23 mouse cellular contexts compared by ENCODE assay signal in the genomic region with DNA sequence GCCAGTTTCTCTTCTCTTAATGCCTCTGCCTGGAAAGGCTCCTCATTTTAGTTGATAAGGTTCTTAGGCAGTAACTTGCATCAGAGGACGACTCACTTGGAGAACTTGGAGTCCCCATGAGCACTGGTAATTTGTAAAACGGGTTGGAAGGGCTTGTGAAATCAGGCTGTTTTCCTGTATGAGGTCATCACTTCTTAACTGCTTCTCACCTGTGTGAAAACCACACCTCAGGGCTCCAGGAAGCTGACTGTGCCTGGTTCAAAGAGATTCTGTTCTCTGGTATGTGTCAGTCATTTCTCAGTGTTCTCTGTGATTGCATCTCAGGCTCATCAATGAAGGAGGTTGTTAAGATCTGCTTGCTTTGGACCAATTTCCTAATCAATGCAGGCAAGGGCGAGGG. TPM values are rescaled to one million over a fixed set of nuclear protein-coding genes. Genes with fewer than 3 reads are reported as not detected.
A peak's percentile ranks its signal among the peaks of the same experiment; 100 is the strongest.
DNase-seq lines count a peak whose midpoint lies in the region; ATAC-seq and TF ChIP-seq lines count a peak whose summit lies in the region.
"Had no signal": no experiment of that assay in that cellular context is flagged by ENCODE, and none has a peak within 500 bp of the region (broad histone marks: within the 10 kb centered on the region; RNA-seq: fewer than 3 reads in every experiment).

No protein-coding gene starts in this region.

- no peak overlapping the region for H3K9ac ChIP-seq in lung, postnatal 0 days (replicated peaks; ENCODE audit: low read depth)
- H3K9ac ChIP-seq in stomach, postnatal 0 days (ENCODE audit: low read length) = no peak overlapping the region
- H3K9ac ChIP-seq: forebrain, embryonic 15.5 days; hindbrain, embryonic 12.5 days had no signal

- no peak for TF ChIP-seq EP300 in lung, postnatal 0 days (IDR thresholded peaks at IDR 0.05)
- no peak for TF ChIP-seq EP300 in stomach, postnatal 0 days (optimal IDR thresholded peaks at IDR 0.05)

- DNase-seq in lung, postnatal 0 days (ENCODE audit: low spot score) = peak; percentile 54
- DNase-seq in lung, postnatal 4 days = no peak
- peak; percentile 39 for DNase-seq in NIH3T3 (ENCODE audit: low read depth)
- peak; percentile 64 for DNase-seq in gonadal fat pad, adult 2 months (ENCODE audit: low read depth)
- DNase-seq in stomach, postnatal 0 days (ENCODE audit: low spot score) = no peak
- no peak for DNase-seq in gastrocnemius, postnatal 14 days
- DNase-seq in thymus, postnatal 36 days = no peak
- DNase-seq: adrenal gland, postnatal 10 days; cerebellum, adult 11-12 months; cerebellum, adult 9-11 months; cerebellum, postnatal 36 days; gastrocnemius, postnatal 10 days; heart, adult 18-20 months; heart, postnatal 10 days; heart, postnatal 4 days had no signal

- ATAC-seq in lung, postnatal 0 days = peak; percentile 57; the same call in 1 of the 2 replicates
- peak; percentile 77 for ATAC-seq in stomach, postnatal 0 days (ENCODE audit: low FRiP score, low TSS enrichment)
- ATAC-seq: CD4-positive, CD25-positive, alpha-beta regulatory T cell, adult 4 months; forebrain, embryonic 15.5 days; hindbrain, embryonic 16.5 days had no signal

- intact Hi-C loops in gastrocnemius, postnatal 14 days (cut with DNase I; ENCODE audit: low total_unique reads) = no loop called here

- TF ChIP-seq CTCF in lung, postnatal 0 days (IDR thresholded peaks at IDR 0.05) = no peak
- TF ChIP-seq CTCF in stomach, postnatal 0 days (IDR thresholded peaks at IDR 0.05; ENCODE audit: low read depth) = no peak

- H3K4me2 ChIP-seq in lung, postnatal 0 days (replicated peaks; ENCODE audit: low read depth, low read length) = no peak overlapping the region
- no peak overlapping the region for H3K4me2 ChIP-seq in stomach, postnatal 0 days (replicated peaks; ENCODE audit: low read depth)
- H3K4me2 ChIP-seq: forebrain, embryonic 15.5 days; hindbrain, embryonic 12.5 days had no signal

- H3K4me3 ChIP-seq in lung, postnatal 0 days (ENCODE audit: low read depth, low read length) = no peak overlapping the region
- H3K4me3 ChIP-seq in stomach, postnatal 0 days (ENCODE audit: low read depth, low read length) = no peak overlapping the region
- H3K4me3 ChIP-seq: embryonic facial prominence, embryonic 10.5 days; erythroblast, embryonic 14.5 days; forebrain, embryonic 15.5 days; heart, embryonic 10.5 days; hindbrain, embryonic 12.5 days had no signal

- no peaks in the 10 kb centered on the region for H3K9me3 ChIP-seq in lung, postnatal 0 days (ENCODE audit: low read length)
- H3K9me3 ChIP-seq in stomach, postnatal 0 days (ENCODE audit: control insufficient read depth, low read length) = no peaks in the 10 kb centered on the region
- H3K9me3 ChIP-seq: embryonic facial prominence, embryonic 10.5 days; forebrain, embryonic 15.5 days; G1E; heart, embryonic 10.5 days; hindbrain, embryonic 12.5 days had no signal

- H3K27me3 ChIP-seq in lung, postnatal 0 days (replicated peaks; ENCODE audit: insufficient read depth, low read length) = no peaks in the 10 kb centered on the region
- H3K27me3 ChIP-seq in stomach, postnatal 0 days (ENCODE audit: control insufficient read depth, insufficient read depth, low read length) = no peaks in the 10 kb centered on the region
- H3K27me3 ChIP-seq: forebrain, embryonic 15.5 days; hindbrain, embryonic 12.5 days had no signal

- WGBS in lung, postnatal 0 days = 56% methylated on average over 3 of the region's 3 CpGs
- 52% methylated on average over 3 of the region's 3 CpGs for WGBS in stomach, postnatal 0 days

- H3K4me1 ChIP-seq in lung, postnatal 0 days (ENCODE audit: insufficient read depth, low read depth, low read length) = no peaks in the 10 kb centered on the region
- no peaks in the 10 kb centered on the region for H3K4me1 ChIP-seq in stomach, postnatal 0 days (replicated peaks; ENCODE audit: control insufficient read depth, insufficient read depth)
- H3K4me1 ChIP-seq: heart, embryonic 10.5 days had no signal

- no peaks in the 10 kb centered on the region for H3K36me3 ChIP-seq in lung, postnatal 0 days (ENCODE audit: insufficient read depth, low read length)
- H3K36me3 ChIP-seq in stomach, postnatal 0 days (ENCODE audit: control insufficient read depth, insufficient read depth, low read length) = no peaks in the 10 kb centered on the region
- H3K36me3 ChIP-seq: forebrain, embryonic 15.5 days; G1E; heart, embryonic 10.5 days; hindbrain, embryonic 12.5 days had no signal

- no peak overlapping the region for H3K27ac ChIP-seq in lung, postnatal 0 days (ENCODE audit: low read length)
- H3K27ac ChIP-seq in stomach, postnatal 0 days (replicated peaks) = no peak overlapping the region
- H3K27ac ChIP-seq: embryonic facial prominence, embryonic 10.5 days; forebrain, embryonic 15.5 days; heart, embryonic 10.5 days; hindbrain, embryonic 12.5 days had no signal

RNA-seq across cellular contexts. Expression of gene Fmnl2, which starts 27.4 kb away (rescaled TPM):
- 3.5 and 3.9 TPM in 2 replicates for polyA plus RNA-seq in lung, postnatal 0 days (2015; fragmentation: Nextera tagmentation; extraction: Ambion mirVana)
- 2.7 and 3.0 TPM in 2 replicates for polyA plus RNA-seq in gonadal fat pad, adult 2 months (2012; rRNA removed)
- 2.6 and 3.0 TPM in 2 replicates for polyA plus RNA-seq in stomach, postnatal 0 days (2015; fragmentation: Nextera tagmentation; extraction: Ambion mirVana)
- 1 to 10 TPM; 6.5 to 9.1 TPM for total RNA-seq in gastrocnemius, postnatal 14 days (2021)
- total RNA-seq: G1E had no signal
- polyA plus RNA-seq: erythroblast, embryonic 14.5 days; G1E had no signal

Comparison
In these comparisons a context has a peak if more than half of its experiments do, and no peak if none do; other contexts are left out.
1. DNase-seq: peak in lung, postnatal 0 days (single experiment), NIH3T3 (single experiment) and gonadal fat pad, adult 2 months (single experiment); none in lung, postnatal 4 days (0 of 2), stomach, postnatal 0 days (single experiment), gastrocnemius, postnatal 14 days (single experiment) and thymus, postnatal 36 days (0 of 2).